Mouse (Mus musculus) adrenal gland, adult 8-10 months (tissue): ENCODE measurements around the gene Olfr91. TPM values are rescaled to one million over a fixed set of nuclear protein-coding genes. Genes with fewer than 3 reads are reported as not detected.
"Not testable (repeated sequence)": the region's sequence is repeated elsewhere in the genome, so short reads cannot be mapped to it uniquely, and the experiment has no call there.

ENCODE experiments used
- DNase-seq: peaks from one replicate; pipeline ENCODE4 v3.0.0; 2022
- total RNA-seq, 4 experiments: library from RNA; stranded (reverse); gene quantifications; 2 replicates each; pipeline ENCODE4 v1.2.4; 2022

Gene Olfr91
- total RNA-seq = not detected

DNA sequence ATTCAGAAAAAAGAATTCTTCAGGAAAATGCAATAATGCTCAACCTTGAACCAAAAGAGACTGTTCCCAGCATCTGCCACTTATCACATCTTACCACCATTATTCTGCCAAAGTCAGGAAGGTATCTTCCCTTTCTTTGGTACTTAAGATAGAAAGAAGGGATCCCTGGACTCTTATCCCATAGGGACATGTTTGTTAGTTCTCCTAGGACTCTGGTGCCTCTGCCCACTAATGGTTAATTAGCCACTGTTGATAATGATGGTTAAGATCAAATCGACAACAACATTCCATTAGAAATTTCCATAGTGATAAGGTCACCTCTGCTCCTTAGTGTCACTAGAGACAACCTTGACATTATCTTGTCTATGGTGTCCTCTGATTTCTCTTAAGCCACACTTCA is at the start of gene Olfr91:
TSS of gene Olfr91 (minus strand) at position 101 of the 400 bp plus-strand sequence.
- DNase-seq = no peak

DNA sequence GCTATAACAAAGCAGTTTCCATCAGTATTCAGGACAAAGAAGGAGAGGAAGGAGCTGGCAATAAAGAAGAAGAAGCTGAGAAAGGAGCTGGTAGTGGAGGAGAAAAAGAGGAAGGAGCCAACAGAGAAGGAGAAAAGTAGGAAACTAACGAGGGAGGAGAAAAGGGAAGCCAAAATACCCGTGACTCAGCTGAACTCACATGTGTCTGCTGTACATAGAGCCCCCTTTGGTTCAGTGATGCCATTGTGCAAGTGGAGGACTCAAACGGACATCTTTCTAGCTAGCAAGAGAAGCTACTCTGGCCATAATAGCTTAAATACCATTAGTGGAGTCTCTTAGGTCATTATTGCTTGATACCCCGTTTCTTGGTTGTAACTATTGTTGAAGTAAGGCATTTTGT is 33.3 kb upstream of the Olfr91 start:
- DNase-seq = not testable (repeated sequence)

DNA sequence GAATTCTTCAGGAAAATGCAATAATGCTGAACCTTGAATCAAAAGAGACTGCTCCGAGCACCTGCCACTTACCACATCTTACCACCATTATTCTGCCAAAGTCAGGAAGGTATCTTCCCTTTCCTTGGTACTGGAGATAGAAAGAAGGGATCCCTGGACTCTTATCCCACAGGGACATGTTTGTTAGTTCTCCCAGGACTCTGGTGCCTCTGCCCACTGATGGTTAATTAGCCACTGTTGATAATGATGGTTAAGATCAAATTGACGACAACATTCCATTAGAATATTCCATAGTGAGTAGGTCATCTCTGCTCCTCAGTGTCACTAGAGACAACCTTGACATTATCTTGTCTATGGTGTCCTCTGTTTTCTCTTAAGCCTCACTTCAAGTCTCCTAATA is 21.9 kb upstream of the Olfr91 start, which contains the start of gene Olfr92:
TSS of gene Olfr92 (minus strand) at position 101 of the 400 bp plus-strand sequence.
- DNase-seq = no peak

DNA sequence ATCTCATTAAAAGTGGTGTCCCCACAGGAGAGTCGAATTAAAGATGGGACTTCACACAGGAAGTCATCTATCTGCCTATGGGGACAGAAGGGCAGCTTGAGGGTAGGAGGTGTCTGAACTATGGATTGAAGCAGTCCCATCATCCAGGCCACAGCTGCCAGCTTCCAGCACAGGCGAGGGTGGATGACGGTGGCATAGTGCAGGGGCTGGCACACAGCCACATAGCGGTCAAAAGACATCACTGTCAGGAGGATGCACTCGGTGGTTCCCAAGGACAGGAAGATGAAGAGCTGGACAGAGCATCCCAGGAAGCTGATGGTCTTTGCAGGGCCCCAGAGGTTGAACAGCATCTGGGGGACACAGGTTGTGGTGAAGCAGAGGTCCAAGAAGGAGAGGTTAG is 4.8 kb downstream of the Olfr91 start:
- DNase-seq = no peak

DNA sequence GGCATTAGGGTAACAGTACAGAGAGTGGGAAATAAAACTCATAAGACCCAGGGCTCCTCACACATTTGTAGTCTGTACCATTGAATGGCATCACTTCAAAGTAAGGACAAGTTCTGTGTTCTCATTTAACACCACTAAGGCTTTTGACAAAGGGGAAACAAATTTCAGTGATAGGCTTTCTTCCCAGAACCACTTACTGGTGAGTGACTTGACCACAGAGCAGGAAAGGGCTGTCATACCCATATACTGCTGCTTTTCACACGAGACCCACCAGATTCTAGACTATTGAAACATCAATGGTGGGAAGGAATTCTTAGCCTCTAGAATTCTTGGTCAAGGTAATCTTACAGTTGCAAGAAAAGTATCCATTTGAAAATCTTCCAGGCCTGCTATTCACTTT is 5.9 kb downstream of the Olfr91 start:
- no peak for DNase-seq

DNA sequence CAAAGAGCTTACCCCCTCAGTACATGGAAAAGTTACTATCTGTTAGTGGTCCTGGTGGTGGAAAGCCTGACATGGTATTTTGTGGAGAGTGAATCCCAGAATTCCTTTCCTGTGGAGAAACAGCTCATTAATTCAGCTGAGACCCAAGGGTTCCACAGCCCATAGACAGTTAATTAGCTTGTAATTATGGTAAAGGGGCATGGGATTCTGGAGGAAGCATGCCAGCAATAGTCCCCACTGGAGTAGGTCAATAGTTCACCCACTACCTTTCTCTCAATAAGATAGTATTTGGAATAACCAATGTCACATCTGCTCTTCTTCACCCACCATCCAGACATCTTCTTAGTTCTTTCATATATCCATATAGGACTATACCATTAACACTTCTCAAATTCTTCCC is 9.7 kb downstream of the Olfr91 start, which contains the start of gene Olfr90:
TSS of gene Olfr90 (minus strand) at position 101 of the 400 bp plus-strand sequence.
- no peak for DNase-seq

DNA sequence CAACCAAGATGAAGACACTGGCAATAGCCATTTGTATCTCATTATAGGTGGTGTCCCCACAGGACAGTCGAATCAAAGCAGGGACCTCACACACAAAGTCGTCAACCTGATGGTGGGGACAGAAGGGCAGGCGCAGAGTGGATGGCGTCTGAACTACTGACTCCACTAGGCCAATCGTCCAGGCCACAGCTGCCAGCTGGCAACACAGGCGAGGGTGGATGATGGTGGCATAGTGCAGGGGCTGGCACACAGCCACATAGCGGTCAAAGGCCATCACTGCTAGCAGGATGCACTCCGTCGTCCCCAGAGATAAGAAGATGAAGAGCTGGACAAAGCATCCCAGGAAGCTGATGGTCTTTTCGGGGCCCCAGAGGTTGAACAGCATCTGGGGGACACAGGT is 12.5 kb downstream of the Olfr91 start:
- no peak for DNase-seq

DNA sequence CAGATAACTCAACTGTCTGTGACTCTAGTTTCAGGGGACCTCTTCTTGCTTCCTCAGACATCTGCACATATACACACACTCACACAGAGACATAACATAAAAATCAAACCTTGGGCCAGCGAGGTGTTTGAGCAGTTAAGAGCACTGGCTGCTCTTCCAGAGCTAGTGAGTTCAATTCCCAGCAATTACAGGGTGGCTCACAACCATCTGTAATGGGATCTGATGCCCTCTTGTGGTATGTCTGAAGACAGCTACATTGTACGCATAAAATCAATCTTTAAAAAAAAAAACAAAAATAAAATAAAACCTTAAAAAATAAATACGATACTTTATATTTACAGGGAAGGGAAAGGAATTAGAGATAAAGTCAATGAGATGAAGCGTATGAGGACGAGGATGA is 13.4 kb downstream of the Olfr91 start:
- DNase-seq = no peak

DNA sequence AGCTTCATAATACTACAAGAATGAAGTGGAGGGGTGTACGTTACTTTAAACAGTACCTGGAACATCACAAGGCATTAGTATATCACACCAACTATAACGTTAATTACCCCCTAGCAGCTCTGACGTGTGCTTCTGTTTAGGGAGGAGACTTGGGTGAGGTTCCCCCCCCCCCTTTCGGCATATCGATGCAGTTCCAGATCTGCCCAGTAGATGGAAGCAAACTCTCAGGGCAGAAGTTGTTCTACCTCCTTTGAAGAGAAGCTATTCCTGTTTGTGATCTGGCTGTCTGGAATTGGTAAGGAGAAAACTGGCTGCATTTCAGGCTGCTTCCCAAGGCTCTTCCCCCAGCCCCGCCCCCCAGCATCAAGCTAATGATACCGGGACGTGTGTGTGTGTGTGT is 14.8 kb downstream of the Olfr91 start:
- no peak for DNase-seq

DNA sequence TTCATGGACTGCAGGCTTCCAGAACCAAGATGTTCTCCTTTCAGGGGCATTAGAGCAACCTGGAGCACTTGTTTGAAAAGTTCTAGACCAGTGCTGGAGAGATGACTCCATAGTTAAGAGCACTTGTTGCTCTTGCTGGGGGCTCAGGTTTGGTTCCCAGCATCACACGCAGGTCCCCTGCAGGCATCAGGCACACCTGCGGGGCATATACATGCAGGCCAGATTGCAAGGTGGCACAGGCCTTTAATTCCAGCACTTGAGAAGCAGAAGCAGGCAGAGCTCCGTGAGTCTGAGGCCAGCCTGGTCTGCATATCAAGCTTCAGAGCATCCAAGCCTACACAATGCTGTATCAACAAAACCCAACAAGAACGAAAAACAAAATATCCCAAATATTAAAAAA is 16.4 kb downstream of the Olfr91 start:
- DNase-seq = no peak

DNA sequence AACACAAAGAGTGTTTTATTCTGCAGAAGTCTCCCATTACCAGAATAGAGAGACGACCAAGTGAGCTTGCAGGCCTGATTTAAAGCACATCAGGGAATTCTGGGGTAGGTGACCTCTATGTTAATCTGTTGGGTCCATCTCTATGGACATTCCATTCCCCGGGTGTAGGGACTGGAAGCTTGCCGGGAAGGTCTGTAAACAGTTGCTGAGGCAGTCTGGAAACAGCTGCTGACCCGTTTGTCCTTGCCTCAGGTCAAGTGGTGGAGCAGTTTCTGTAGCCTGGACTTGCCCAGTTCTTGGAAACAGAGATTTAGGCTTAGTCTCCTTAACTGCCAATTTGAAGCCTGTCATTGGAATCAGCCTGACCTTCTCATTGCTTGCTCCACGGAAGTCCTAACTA is 18.0 kb downstream of the Olfr91 start:
- no peak for DNase-seq

DNA sequence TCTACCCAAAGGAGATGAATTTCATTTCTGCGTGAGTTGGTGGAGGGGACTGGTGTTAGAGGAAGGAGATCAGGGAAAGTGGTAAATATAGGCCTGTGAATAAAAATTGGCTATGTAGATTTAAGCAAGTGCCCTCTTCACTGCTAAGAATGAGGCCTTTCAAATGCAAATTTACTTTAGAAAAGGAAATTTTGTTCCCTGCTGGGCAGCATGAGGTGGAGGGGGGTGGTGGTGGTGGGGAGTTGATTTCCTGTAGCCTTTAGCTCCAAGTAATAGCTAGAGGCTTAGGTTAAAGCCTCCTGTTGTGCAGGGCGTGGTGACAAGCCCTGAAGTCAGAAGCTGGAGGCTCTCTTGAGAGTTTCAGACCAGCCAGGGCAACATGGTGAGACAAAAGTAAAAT is 19.1 kb downstream of the Olfr91 start:
- DNase-seq = no peak

DNA sequence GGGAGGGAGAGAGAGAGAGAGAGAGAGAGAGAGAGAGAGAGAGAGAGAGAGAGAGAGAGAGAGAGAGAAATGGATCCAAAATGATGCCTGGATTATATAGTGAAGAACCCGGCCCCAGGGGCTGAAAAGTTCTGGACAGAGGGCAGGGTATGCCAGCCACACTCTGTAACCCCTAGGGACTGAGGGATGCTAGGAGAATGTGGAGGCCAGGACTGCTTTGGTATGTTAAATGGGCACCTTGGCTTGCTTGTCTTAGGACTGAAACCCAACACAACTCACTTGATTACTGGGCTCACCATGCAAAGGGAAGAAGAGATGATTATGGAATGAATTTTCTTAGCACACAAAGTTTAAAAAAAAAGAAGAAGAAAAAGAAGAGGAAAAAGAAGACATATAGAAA is 19.9 kb downstream of the Olfr91 start:
- no peak for DNase-seq

DNA sequence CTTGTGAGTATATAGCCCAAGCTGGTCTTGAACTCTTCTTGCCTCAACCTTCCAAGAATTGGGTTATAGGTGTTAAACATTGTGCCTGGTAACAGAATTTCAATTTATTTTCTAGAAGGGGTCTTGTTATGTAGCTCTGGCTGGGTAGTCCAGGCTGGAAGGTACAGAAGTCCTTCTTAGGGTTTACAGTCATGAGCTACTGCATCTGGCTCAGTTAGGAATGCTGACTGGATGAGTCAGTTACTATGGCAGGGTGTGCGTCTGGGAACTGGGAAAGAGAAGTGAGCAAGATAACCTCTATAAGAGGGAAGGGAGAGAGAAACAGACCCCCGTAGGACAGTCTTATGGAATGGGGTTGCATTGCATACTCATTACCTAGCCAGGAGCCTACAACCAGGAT is 22.3 kb downstream of the Olfr91 start:
- DNase-seq = no peak

DNA sequence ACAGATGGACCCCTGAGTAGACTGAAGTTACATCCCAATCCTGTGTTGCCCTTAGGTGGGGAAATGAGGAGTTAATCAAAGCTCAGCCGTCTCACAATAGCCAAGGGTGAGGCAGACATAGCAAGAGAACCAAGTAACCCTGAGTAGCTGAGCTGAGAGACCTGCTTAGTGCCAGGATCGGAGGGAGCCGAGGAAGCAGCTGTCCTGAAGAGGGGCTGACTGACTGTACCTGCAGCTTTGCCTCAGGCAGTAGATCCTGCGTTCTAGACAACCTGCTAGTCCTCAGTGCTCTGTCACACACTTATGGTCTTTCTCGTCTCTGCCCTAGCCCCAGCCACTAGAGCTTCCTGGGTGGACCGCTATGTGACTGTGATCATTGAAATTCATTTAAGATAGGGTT is 22.9 kb downstream of the Olfr91 start:
- no peak for DNase-seq

DNA sequence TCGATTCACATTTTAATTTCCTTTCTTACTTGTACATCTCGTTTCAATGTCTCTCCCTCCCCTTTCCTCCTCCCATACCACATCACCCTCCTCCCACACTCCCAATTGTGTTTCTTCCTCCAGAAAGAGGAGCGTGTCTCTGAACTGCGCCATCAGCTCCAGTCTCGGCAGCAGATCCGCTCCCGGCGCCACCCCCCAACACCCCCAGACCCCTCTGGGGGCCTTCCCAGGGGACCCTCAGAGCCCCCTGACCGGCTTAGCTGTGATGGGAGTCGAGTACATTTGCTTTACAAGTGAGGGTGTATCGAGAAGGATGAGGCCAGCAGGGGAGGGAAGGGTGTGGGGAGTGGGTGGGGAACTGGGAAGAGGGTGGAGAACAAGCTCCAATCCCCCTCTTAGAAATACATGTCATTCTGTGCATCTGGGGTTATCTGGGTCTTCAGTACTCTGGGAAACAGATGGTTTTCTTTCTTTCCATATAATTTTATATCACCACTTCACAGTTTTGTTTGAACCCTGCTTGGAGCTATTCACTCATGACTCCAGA is 25.3 kb downstream of the Olfr91 start:
- no peak for DNase-seq

DNA sequence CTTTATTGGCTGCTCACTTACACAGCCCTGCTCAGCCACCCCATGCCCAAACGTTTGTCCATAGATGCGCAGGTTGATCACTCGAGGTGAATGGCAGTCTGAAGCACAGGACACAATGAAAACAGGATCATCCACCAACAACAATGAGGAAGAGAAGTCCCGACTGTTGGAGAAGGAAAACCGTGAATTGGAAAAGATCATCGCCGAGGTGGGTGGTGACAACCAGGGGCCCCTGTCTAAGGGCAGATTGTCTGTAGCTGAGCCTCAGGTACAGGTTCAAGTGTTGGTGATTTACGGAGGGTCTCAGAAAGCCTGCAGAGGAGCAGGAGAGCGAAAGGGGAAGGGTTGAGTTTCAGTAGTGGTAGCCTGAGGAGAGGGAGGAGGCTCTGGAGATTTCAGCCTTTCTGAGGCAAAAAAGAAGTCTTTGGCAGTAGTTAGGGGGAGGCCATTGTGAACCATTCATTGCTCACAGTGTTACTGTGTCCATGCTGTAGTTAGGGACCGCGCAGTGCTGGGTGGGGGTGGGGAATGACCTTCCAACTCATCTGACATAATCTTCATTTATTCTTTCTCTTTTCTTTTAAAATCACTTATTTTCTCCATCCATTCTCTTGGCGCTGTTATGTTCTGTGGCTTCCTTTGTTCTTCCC is 25.9 kb downstream of the Olfr91 start:
- DNase-seq = no peak

DNA sequence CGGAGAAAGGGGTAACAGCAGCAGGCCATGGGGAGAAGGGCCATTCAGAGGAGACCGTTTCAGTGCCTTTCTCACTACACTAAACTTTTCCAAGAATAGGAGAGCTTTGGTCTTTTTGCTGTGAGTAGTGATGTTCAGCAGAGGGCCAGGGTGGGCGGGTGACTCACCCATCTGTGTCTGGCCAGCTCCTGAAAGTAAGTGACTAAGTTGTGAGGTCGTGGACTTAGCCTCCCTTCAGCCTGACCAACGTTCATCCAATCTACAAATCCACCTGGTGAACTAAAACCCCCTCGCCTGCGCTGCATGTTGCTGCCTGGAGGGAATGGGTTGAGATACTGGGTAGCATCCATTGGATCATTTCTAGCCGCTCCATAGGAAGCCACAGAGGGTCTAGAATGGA is 28.0 kb downstream of the Olfr91 start:
- no peak for DNase-seq

DNA sequence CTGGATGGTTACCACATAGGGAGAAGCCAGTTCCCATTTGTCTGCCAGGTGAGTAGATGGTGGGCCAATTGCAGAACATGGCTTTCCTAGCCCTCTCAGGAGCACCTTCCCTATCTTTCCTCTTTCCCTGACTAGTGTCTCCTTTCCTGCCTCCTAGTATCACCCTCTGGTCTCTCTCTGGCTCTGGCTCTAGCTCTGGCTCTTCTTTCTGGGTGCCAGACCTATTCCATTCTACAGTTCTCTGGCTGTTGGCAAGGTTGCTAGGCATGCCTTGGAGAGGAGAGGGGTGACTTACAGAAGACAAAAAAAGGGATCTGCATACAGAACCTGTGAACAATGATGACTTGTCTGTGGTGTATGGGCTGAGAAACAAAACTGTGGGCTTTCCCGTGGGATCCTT is 30.2 kb downstream of the Olfr91 start:
- no peak for DNase-seq

DNA sequence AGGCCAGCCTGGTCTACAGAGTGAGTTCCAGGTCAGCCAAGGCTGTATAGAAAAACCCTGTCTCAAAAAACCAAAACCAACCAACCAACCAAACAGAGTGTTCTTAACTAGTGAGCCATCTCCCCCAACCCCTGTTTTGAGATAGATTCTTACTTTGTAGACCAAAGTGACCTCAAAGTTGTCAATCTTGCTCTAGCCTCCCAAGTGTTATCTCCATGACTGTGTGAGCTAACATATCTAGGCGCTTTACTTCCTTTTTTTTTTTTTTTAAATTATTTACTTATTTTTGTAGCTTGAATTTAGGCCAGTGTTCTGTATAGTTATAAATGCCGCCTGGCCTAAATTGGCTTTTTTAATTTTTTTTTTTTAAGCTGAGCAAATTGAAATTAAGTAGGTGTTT is 32.1 kb downstream of the Olfr91 start:
- no peak for DNase-seq

DNA sequence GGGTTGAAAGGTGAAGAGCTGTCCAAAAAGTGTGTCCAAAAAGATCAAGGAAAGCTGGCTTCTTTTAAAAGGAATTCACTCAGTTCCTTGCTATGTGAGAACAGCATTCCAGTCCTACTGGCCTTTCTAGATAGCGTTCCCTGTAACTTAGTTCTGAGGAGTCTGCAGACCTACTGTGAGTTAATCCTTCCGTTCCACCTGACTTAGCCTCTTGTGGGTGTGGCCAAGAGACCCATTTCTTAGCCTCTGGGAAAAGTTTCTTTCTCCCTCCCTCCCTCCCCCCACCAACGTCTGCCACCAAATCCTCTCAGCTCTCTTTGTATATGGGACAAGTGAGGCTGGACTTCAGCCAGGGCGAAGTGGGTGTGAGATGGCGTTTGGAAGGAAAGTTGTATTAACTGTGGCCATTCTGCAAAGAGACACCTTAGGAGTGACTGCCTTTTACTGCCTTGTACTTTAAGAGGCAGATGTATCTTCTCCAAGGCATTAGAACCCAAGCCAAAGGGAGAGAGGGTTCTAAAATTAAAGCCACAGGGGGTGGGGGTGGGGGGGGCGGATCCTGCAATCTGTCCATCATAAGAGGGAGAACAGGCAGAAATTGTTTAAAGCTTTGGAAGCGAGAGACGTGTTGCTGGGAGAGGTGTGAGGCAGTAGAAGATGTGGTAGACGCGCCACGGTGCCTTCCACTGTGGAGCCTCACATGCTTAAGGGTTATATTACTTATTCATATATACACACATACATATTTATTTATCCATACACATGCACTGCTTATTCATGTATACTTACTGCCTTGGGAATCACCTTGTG is 34.2 kb downstream of the Olfr91 start:
- no peak for DNase-seq

DNA sequence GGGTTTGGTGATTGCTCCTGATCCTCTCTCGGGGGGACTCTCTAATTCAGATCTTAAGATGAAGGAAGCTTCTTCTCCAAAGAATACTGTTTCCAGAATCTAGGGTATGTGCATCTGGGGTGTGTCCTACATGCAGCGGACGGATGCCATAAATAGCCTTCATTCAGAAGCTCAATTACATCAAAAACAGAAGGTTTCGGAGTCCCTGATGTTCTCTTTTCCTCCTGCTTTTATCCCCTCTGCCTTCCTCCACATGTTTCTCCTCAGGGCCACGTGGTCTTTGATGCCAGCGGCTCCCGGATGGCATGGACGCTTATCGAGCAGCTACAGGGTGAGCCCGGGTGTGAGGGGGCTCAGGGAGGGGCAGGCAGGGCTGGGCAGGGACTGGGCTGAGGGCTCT is 35.0 kb downstream of the Olfr91 start:
- DNase-seq = no peak

DNA sequence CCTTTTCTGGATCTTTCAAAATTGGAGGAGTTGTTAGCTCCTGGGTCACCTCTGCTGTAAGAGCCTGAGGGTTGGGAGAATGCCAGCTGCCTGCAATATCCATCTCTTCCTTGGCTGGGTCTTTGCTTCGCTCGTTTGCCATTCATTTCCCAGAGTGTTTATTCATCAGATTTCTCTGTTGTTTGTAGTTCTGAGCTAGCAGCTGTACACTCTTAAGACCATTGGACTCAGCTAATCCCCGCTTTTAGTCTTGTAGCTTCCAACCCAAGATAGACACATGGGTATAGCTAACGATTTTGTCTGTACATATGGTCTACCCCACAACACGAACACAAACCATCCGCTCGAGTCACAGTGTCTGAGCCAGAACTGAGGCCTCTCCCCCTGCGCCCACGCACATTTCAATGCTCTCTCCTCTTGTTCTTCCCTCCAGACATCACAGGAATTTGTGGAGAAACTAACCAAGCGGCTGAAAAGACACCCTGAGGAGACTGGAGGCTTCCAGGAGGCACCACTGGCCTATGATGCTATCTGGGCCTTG is 35.9 kb downstream of the Olfr91 start:
- no peak for DNase-seq

DNA sequence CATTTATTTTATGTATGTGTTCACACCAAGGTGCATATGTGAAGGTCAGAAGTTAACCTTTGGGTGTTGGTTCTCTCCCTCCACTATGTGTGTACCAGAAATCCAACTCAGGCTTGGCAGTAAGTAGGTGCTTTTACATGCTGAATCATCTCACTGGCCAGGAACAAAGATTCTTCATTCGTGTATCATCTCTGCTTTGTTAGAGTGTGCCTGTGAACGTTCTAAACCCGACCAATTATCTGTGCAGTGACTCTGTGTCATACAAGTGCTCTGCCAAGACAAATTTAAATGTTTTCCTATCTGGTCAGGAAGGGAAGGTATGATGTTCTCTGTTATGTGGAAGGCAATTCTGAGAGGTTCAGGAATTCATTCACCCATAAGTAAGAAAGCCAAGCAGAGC is 36.6 kb downstream of the Olfr91 start:
- DNase-seq = no peak
